Mouse (Mus musculus): Measurements from ENCODE around the gene Gm8247.
"Not testable (repeated sequence)": the region's sequence is repeated elsewhere in the genome, so short reads cannot be mapped to it uniquely, and the experiment has no call there.

DNA sequence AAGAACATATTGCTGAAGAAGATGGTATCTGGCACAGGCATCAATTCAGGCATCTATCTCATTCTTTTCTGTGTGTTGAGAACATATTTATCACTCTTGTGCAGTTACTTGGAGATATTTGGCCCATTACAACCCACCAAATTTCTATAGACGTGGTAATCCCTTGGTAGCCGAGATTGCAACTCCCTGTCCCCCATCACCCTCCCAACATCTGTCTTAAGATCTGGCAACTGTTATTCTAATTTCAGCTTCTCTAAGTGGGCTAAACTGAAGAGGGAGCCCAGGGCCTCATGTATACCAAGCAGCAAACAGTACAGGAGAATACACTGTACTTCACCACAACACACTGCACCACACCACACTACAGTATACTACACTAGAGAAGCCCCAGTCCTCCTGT is 8.8 kb downstream of the Gm8247 start:
- TF ChIP-seq CTCF, EP300 (IDR thresholded peaks at IDR 0.05): not testable (repeated sequence)

Measured in lung, postnatal 0 days (tissue).